Mouse (Mus musculus) hindbrain, embryonic 16.5 days (tissue): ENCODE data around the gene Dnase1l1. TPM values are rescaled to one million over a fixed set of nuclear protein-coding genes. Genes with fewer than 3 reads are reported as not detected.

ENCODE experiments used
- ATAC-seq: fragments of 200-750 bp; cut with Nextera tagmentation; 2 replicates; pipeline ENCODE4 v1.8.0; 2017; ENCODE audit warnings: moderate TSS enrichment, moderate library complexity
- H3K27ac ChIP-seq: fragments of 300-500 bp; sonication (generic); 2 replicates; pipeline ENCODE4 v1.5.1; 2014; ENCODE audit warnings: low read depth, mild to moderate bottlenecking, control low read depth, low read length, moderate library complexity
- H3K27me3 ChIP-seq: fragments of 300-500 bp; sonication (generic); replicated peaks from 2 replicates; pipeline ENCODE4 v1.6.1; 2014; ENCODE audit warnings: low read length; ENCODE audit not compliant: control insufficient read depth, insufficient read depth
- H3K36me3 ChIP-seq: fragments of 300-500 bp; sonication (generic); 2 replicates; pipeline ENCODE4 v1.6.1; 2014; ENCODE audit warnings: mild to moderate bottlenecking, low read length, moderate library complexity, mixed read lengths; ENCODE audit not compliant: control insufficient read depth, insufficient read depth
- H3K4me1 ChIP-seq: fragments of 300-500 bp; sonication (generic); 2 replicates; pipeline ENCODE4 v1.6.1; 2014; ENCODE audit warnings: low read depth, low read length; ENCODE audit not compliant: control insufficient read depth, insufficient read depth
- H3K4me2 ChIP-seq: fragments of 300-500 bp; sonication (generic); 2 replicates; pipeline ENCODE4 v1.6.1; 2014; ENCODE audit warnings: mild to moderate bottlenecking, low read length, control low read depth, moderate library complexity
- H3K4me3 ChIP-seq: fragments of 300-500 bp; sonication (generic); 2 replicates; pipeline ENCODE4 v1.5.1; 2014; ENCODE audit warnings: mild to moderate bottlenecking, low read length, control low read depth, moderate library complexity
- H3K9ac ChIP-seq: fragments of 300-500 bp; sonication (generic); 2 replicates; pipeline ENCODE4 v1.6.1; 2014; ENCODE audit warnings: low read depth, mild to moderate bottlenecking, control low read depth, low read length, moderate library complexity
- H3K9me3 ChIP-seq: fragments of 300-500 bp; sonication (generic); 2 replicates; pipeline ENCODE4 v1.6.1; 2014; ENCODE audit warnings: mild to moderate bottlenecking, low read length, moderate library complexity; ENCODE audit not compliant: control insufficient read depth
- WGBS: fragments of 180-500 bp; shearing (Covaris S2); extraction: QIAGEN DNeasy Blood & Tissue Kit; methylation state at CpG from one replicate; pipeline ENCODE4 v1.1.7; 2014; 5-methylcytosine and 5-hydroxymethylcytosine counted together
- polyA plus RNA-seq: library from polyadenylated mRNA; unstranded; fragments of >200 nt; fragmentation: Nextera tagmentation; extraction: Ambion mirVana; gene quantifications from 2 replicates; pipeline ENCODE4 v1.2.1, GENCODE M21; 2015

The Dnase1l1 gene
- 4.4 and 4.7 TPM in 2 replicates for polyA plus RNA-seq

DNA sequence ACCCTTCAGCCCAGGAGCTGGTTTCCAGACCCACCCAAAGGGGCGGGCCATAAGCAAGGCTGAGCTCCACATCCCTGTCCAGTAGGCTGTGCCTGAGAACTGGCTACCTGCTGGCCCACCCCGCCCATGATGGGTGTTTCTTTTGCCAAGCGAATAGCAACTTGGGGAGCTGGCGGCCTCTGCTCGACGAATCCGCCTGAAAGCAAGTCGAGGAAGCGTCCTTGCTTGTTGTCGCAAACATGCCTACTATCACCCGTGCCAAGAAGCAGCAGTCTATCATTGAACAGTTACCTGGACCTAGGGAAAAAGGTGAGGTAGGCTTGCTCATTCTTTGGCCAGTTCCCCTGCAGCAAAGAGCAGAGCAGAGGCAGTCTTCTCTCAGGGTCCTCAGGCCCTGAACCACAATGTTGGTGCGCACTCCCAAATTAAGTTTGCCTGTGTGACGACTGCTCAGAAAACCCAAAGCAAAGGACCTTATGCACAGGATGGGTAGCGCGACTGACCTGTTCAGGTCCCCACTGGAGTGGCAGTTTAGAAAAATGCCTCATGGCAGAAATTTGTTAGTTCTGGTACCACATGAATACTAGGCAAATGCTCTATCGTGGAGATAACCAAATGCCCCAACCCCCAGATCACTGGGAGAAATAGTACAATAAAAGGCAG, at the start of gene Dnase1l1, which contains the start of gene Taz:
Gene Dnase1l1, minus strand, starts transcription at position 606 of the 663 bp plus-strand sequence.
Gene Taz, plus strand, starts transcription at position 181 of the 663 bp plus-strand sequence.
- WGBS, result 20% methylated on average over 16 of the region's 16 CpGs
- peak within 1 kb of the TSS; percentile 83 for H3K27ac ChIP-seq
- peak within 1 kb of the TSS; percentile 56 for H3K4me3 ChIP-seq
- peak; percentile 79 for ATAC-seq
- no peaks in the 10 kb centered on the region for H3K27me3 ChIP-seq
- no peaks in the 10 kb centered on the region for H3K9me3 ChIP-seq
- peak within 1 kb of the TSS; percentile 75 for H3K9ac ChIP-seq
- H3K4me1 ChIP-seq, result peaks cover 3% of the 10 kb centered on the region
- H3K36me3 ChIP-seq, result no peaks in the 10 kb centered on the region
- H3K4me2 ChIP-seq, result peak within 1 kb of the TSS; percentile 74

GRCm38 (mm10) chrX:74330166-74330930, 48.2 kb upstream of the Dnase1l1 start:
- Histone ChIP-seq H3K4me1 (peaks cover 12% of the 10 kb centered on the region; the same call in 1 of the 2 replicates), H3K27me3 (no peaks in the 10 kb centered on the region), H3K9ac (peak overlapping the region; percentile 68), H3K4me3 (peak overlapping the region; percentile 55), H3K4me2 (peak overlapping the region; percentile 75), H3K9me3 (no peaks in the 10 kb centered on the region), H3K36me3 (0 out of 2 replicates have a peak, but pooled peaks cover 2% of the 10 kb centered on the region), H3K27ac (peak overlapping the region; percentile 54)
- ATAC-seq, result no peak
- WGBS, result 19% methylated on average over 2 of the region's 2 CpGs

DNA sequence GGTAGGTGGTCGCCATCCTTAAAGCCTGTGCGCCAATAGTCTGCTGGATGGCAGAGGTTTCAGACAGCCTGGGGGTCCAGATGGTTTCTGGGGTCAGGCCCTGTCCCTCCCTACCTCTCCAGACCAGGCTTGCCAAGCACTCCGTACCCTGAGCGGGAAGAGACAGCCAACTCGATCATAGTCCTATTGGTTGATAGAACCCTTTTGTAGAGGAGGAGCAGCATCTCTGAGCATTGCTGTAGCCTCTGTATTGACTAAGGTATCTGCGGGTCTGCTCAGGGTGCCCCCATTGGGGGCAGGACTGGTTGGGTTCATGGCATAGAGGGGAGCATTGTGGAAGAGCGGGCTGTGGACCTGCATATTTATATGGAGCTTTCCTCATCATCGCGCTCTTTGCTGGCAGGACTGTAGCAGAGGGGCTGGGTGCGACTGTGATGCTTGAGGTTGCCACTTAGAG, 47.1 kb upstream of the Dnase1l1 start:
- Histone ChIP-seq H3K4me2 (peak overlapping the region; percentile 75), H3K27ac (peak overlapping the region; percentile 85), H3K27me3 (no peaks in the 10 kb centered on the region), H3K4me3 (peak overlapping the region; percentile 55), H3K9ac (peak overlapping the region; percentile 68), H3K36me3 (no peaks in the 10 kb centered on the region), H3K4me1 (peaks cover 12% of the 10 kb centered on the region; the same call in 1 of the 2 replicates), H3K9me3 (no peaks in the 10 kb centered on the region)
- 17% methylated on average over 9 of the region's 10 CpGs for WGBS
- ATAC-seq, result peak; percentile 51

- Histone ChIP-seq H3K4me3 (peak within 1 kb of the TSS; percentile 55), H3K4me1 (peaks cover 12% of the 10 kb centered on the region; the same call in 1 of the 2 replicates), H3K27me3 (no peaks in the 10 kb centered on the region), H3K9me3 (no peaks in the 10 kb centered on the region), H3K9ac (peak within 1 kb of the TSS; percentile 68), H3K4me2 (peak within 1 kb of the TSS; percentile 75), H3K36me3 (no peaks in the 10 kb centered on the region), H3K27ac (peak within 1 kb of the TSS; percentile 85)
- peak; percentile 96 for ATAC-seq
- 15% methylated on average over 27 of the region's 30 CpGs for WGBS
Observed at GRCm38 (mm10) chrX:74328725-74329161, 46.6 kb upstream of the Dnase1l1 start, which contains the start of gene Plxna3. Plxna3 (plus strand) TSS chrX:74329066.

- WGBS, result 19% methylated on average over 47 of the region's 59 CpGs
Observed at GRCm38 (mm10) chrX:74312540-74313464, 30.7 kb upstream of the Dnase1l1 start, which contains the start of gene Fam50a. Fam50a (plus strand) TSS chrX:74313033.

DNA sequence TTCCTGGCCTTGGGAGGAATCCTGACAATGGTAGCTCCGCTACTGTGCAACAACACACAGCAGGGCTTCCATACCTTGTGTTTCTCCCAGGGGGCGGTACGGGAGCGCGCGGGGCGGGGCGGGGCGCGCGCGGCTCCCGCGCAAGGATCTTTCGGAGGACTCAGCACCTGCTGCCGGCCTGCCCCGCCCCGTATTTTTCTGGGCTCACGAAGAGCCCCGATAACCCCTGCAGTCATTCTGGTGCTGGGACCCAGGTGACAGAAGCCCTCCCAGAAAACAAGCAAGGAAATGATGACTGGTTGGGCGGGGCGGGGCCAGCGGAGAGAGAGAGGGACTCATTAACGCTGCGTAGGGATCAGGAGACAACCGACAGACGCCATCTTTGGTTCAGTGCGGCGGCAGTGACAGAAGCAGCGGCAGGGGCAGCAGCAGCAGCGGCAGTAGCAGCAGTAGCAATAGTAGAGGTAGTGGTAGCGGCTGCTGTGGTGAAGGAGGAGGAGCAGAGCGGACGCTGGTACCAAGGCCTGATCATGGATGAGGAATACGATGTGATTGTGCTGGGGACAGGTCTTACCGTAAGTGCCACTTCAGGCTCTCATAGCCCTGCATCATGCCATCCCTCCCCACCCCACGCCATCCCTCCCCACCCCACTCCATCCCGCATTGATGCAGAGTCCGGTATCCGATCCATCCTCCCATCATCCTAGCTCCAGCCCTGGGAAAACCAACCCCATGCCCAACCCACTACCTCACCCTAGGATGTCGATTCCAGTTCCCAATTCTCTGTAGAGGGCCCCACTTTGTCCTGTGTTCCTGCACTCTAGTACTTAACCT, 22.9 kb upstream of the Dnase1l1 start, which contains the start of gene Gdi1:
Gene Gdi1, plus strand, starts transcription at position 132 of the 834 bp plus-strand sequence.
- peak within 1 kb of the TSS; percentile 93 for H3K27ac ChIP-seq
- H3K9me3 ChIP-seq, result no peaks in the 10 kb centered on the region
- peak within 1 kb of the TSS; percentile 51 for H3K4me3 ChIP-seq
- peak; percentile 82 for ATAC-seq
- H3K27me3 ChIP-seq, result no peaks in the 10 kb centered on the region
- WGBS, result 8% methylated on average over 36 of the region's 41 CpGs
- H3K4me2 ChIP-seq, result peak within 1 kb of the TSS; percentile 54
- H3K9ac ChIP-seq, result peak within 1 kb of the TSS; percentile 76
- H3K4me1 ChIP-seq, result peaks cover 9% of the 10 kb centered on the region
- peaks cover 19% of the 10 kb centered on the region for H3K36me3 ChIP-seq

More at GRCm38 (mm10) chrX:74312540-74313464, 30.7 kb upstream of the Dnase1l1 start, which contains the start of gene Fam50a:
- H3K36me3 ChIP-seq, result peaks cover 8% of the 10 kb centered on the region; the same call in 1 of the 2 replicates
- H3K27me3 ChIP-seq, result no peaks in the 10 kb centered on the region
- H3K9ac ChIP-seq, result peak within 1 kb of the TSS; percentile 74
- H3K27ac ChIP-seq, result peak within 1 kb of the TSS; percentile 90
- peak within 1 kb of the TSS; percentile 63 for H3K4me3 ChIP-seq
- peak within 1 kb of the TSS; percentile 71 for H3K4me2 ChIP-seq
- ATAC-seq, result peak; percentile 97
- peaks cover 5% of the 10 kb centered on the region for H3K4me1 ChIP-seq
- H3K9me3 ChIP-seq, result no peaks in the 10 kb centered on the region

- Histone ChIP-seq H3K27ac (no peak overlapping the region), H3K4me1 (peaks cover 4% of the 10 kb centered on the region; the same call in 1 of the 2 replicates), H3K9me3 (no peaks in the 10 kb centered on the region), H3K4me2 (no peak overlapping the region), H3K4me3 (no peak overlapping the region), H3K9ac (no peak overlapping the region), H3K36me3 (peaks cover 8% of the 10 kb centered on the region), H3K27me3 (no peaks in the 10 kb centered on the region)
- no peak for ATAC-seq
- 87% methylated on average over 3 of the region's 3 CpGs for WGBS
Observed at GRCm38 (mm10) chrX:74299721-74300120, 17.6 kb upstream of the Dnase1l1 start.
